Mouse (Mus musculus): ENCODE data around the gene Gmnn.
"Not testable (repeated sequence)": the region's sequence is repeated elsewhere in the genome, so short reads cannot be mapped to it uniquely, and the experiment has no call there.

DNA sequence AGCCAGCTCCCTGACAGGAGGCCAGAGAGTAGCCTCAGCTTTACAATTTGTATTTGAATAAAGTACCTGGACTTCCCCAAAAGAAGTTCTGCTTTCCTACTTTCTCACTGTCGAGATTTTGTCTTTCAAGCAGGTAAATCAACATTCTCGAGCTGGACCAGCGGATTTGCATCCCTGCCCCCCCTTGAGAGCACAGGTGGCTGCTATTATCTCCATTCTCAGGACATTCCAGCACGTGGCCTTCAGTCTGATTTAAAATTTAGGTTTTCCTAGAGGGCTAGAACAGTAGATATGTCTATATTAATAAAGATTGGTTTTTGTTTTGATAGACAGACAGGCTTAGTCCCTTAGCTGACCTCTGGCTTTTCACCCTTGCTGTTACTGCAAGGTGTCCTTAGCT, 6.1 kb upstream of the Gmnn start:
- TF ChIP-seq CTCF (IDR thresholded peaks at IDR 0.05; ENCODE audit: borderline replicate concordance, insufficient read depth, low read depth, low read length); POLR2A (IDR thresholded peaks at IDR 0.05; ENCODE audit: borderline replicate concordance, insufficient read depth, low read length): not testable (repeated sequence)
